Mouse (Mus musculus) myocyte (in vitro differentiated cells): Measurements from ENCODE around the gene Cytip.

Experiments used
- CEBPB ChIP-seq: IDR thresholded peaks from 2 replicates; pipeline ENCODE4 v1.6.1; 2011; ENCODE audit warnings: mild to moderate bottlenecking, moderate library complexity; ENCODE audit not compliant: poor library complexity, insufficient read depth, severe bottlenecking
- MAX ChIP-seq: IDR thresholded peaks from one replicate; pipeline ENCODE4 v1.6.1; 2011; ENCODE audit warnings: low read depth, mild to moderate bottlenecking, control low read depth
- MYOD1 ChIP-seq, 3 experiments: IDR thresholded peaks; one replicate each; pipeline ENCODE4 v1.6.1; 2011; ENCODE audit warnings: control low read depth in 2 of 3, low read depth in 2 of 3, mild to moderate bottlenecking in 2 of 3, moderate library complexity in 1 of 3; ENCODE audit not compliant: insufficient read length in 2 of 3, control insufficient read depth in 1 of 3
- MYOG ChIP-seq, 3 experiments: IDR thresholded peaks; one replicate each; pipeline ENCODE4 v1.6.1; 2011; ENCODE audit warnings: control low read depth in 2 of 3, low read depth in 2 of 3, mild to moderate bottlenecking in 2 of 3; ENCODE audit not compliant: insufficient read length in 2 of 3, control insufficient read depth in 1 of 3, insufficient read depth in 1 of 3
- POLR2A ChIP-seq: IDR thresholded peaks from one replicate; pipeline ENCODE4 v1.6.1; 2011; ENCODE audit warnings: low read depth, mild to moderate bottlenecking, control low read depth, moderate library complexity; ENCODE audit not compliant: insufficient read length
- SRF ChIP-seq: IDR thresholded peaks from one replicate; pipeline ENCODE4 v1.6.1; 2011; ENCODE audit warnings: low read depth; ENCODE audit not compliant: control insufficient read depth, insufficient read length
- TCF12 ChIP-seq: IDR thresholded peaks from one replicate; pipeline ENCODE4 v1.6.1; 2011; ENCODE audit warnings: mild to moderate bottlenecking, control low read depth; ENCODE audit not compliant: poor library complexity, insufficient read depth, severe bottlenecking
- USF1 ChIP-seq: IDR thresholded peaks from one replicate; pipeline ENCODE4 v1.6.1; 2011; ENCODE audit warnings: low read depth, mild to moderate bottlenecking, control low read depth, moderate library complexity

DNA sequence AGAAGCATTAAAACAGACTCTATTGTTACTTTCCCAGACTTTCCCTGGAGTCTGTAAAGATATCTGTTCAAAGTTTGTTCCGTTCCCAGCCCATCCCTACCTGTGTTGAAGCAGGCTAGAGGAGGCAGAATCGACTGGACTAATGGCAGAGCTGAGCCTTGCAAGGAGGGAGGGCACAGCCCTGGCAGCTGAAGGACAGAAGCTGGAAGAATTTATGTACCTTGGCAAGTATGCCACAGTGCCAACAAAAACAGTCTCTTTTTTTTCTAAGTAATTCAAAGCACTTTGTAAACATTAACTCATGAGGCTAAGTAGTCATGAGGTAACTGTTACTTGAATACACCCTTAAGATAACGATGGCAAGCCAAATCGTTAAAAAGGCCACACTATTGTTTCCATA, at the start of gene Cytip:
- no peak for TF ChIP-seq MAX
- no peak for TF ChIP-seq POLR2A
- TF ChIP-seq MYOG (IDR thresholded peaks at IDR 0.05; ENCODE audit: control insufficient read depth in 1 of 3, insufficient read depth in 1 of 3, insufficient read length in 2 of 3, low read depth in 2 of 3): no peak
- TF ChIP-seq USF1: no peak
- no peak for TF ChIP-seq CEBPB
- no peak for TF ChIP-seq MYOD1 (IDR thresholded peaks at IDR 0.05; ENCODE audit: control insufficient read depth in 1 of 3, insufficient read length in 2 of 3, low read depth in 2 of 3)
- no peak for TF ChIP-seq TCF12
- no peak for TF ChIP-seq SRF
